Mouse (Mus musculus) neural tube, embryonic 14.5 days (tissue): ENCODE results near the gene Znrd1as. TPM values are rescaled to one million over a fixed set of nuclear protein-coding genes. Genes with fewer than 3 reads are reported as not detected.

Source experiments
- ATAC-seq: fragments of 200-750 bp; cut with Nextera tagmentation; 2 replicates; pipeline ENCODE4 v1.8.0; 2017; ENCODE audit warnings: low read depth, mild to moderate bottlenecking, moderate TSS enrichment, moderate library complexity
- H3K27ac ChIP-seq: fragments of 300-500 bp; sonication (generic); 2 replicates; pipeline ENCODE4 v1.5.1; 2014; ENCODE audit warnings: low read depth, mild to moderate bottlenecking, control low read depth, low read length, moderate library complexity, mixed read lengths
- H3K27me3 ChIP-seq: fragments of 300-500 bp; sonication (generic); 2 replicates; pipeline ENCODE4 v1.6.1; 2014; ENCODE audit warnings: low read length; ENCODE audit not compliant: control insufficient read depth, insufficient read depth
- H3K36me3 ChIP-seq: fragments of 300-500 bp; sonication (generic); 2 replicates; pipeline ENCODE4 v1.6.1; 2014; ENCODE audit warnings: low read length, mixed read lengths; ENCODE audit not compliant: control insufficient read depth, insufficient read depth
- H3K4me1 ChIP-seq: fragments of 300-500 bp; sonication (generic); 2 replicates; pipeline ENCODE4 v1.6.1; 2014; ENCODE audit warnings: low read length; ENCODE audit not compliant: control insufficient read depth, insufficient read depth
- H3K4me2 ChIP-seq: fragments of 300-500 bp; sonication (generic); 2 replicates; pipeline ENCODE4 v1.6.1; 2014; ENCODE audit warnings: mild to moderate bottlenecking, low read depth, low read length, control low read depth
- H3K4me3 ChIP-seq: fragments of 300-500 bp; sonication (generic); 2 replicates; pipeline ENCODE4 v1.5.1; 2014; ENCODE audit warnings: low read depth, low read length, control low read depth, mixed read lengths
- H3K9ac ChIP-seq: fragments of 300-500 bp; sonication (generic); replicated peaks from 2 replicates; pipeline ENCODE4 v1.6.1; 2014; ENCODE audit warnings: low read depth, mild to moderate bottlenecking, control low read depth, low read length, mixed read lengths
- H3K9me3 ChIP-seq: fragments of 300-500 bp; sonication (generic); 2 replicates; pipeline ENCODE4 v1.6.1; 2016; ENCODE audit warnings: low read length; ENCODE audit not compliant: control insufficient read depth
- WGBS: fragments of 180-500 bp; shearing (Covaris S2); extraction: QIAGEN DNeasy Blood & Tissue Kit; methylation state at CpG from one replicate; pipeline ENCODE4 v1.1.7; 2014; 5-methylcytosine and 5-hydroxymethylcytosine counted together
- polyA plus RNA-seq: library from polyadenylated mRNA; unstranded; fragments of >200 nt; fragmentation: Nextera tagmentation; extraction: Ambion mirVana; gene quantifications from 2 replicates; pipeline ENCODE4 v1.2.1, GENCODE M21; 2014

The Znrd1as gene
- polyA plus RNA-seq, 1 experiment from 2014 or later = 4.6 TPM

GRCm38 (mm10) chr17:36961125-36961524 is 2.7 kb downstream of the Znrd1as start:
- H3K9ac ChIP-seq = no peak overlapping the region
- H3K9me3 ChIP-seq = no peaks in the 10 kb centered on the region
- no peak overlapping the region for H3K4me3 ChIP-seq
- no peaks in the 10 kb centered on the region for H3K27me3 ChIP-seq
- ATAC-seq = no peak
- H3K4me1 ChIP-seq = peaks cover 12% of the 10 kb centered on the region; the same call in 1 of the 2 replicates
- H3K27ac ChIP-seq = no peak overlapping the region
- 83% methylated on average over 1 of the region's 1 CpGs for WGBS
- no peaks in the 10 kb centered on the region for H3K36me3 ChIP-seq
- no peak overlapping the region for H3K4me2 ChIP-seq

- no peaks in the 10 kb centered on the region for H3K9me3 ChIP-seq
- WGBS = 93% methylated on average over 1 of the region's 1 CpGs
These were observed 8.5 kb downstream of the Znrd1as start for GRCm38 (mm10) chr17:36966875-36967274.

GRCm38 (mm10) chr17:36970316-36970890 is 12.0 kb downstream of the Znrd1as start:
- no peak for ATAC-seq
- 87% methylated on average over 14 of the region's 14 CpGs for WGBS
- Histone ChIP-seq H3K9ac (no peak overlapping the region), H3K27me3 (no peaks in the 10 kb centered on the region), H3K36me3 (no peaks in the 10 kb centered on the region), H3K27ac (no peak overlapping the region), H3K9me3 (no peaks in the 10 kb centered on the region), H3K4me2 (no peak overlapping the region), H3K4me1 (no peaks in the 10 kb centered on the region), H3K4me3 (no peak overlapping the region)

More at GRCm38 (mm10) chr17:36966875-36967274, 8.5 kb downstream of the Znrd1as start:
- H3K4me2 ChIP-seq = no peak overlapping the region
- no peak overlapping the region for H3K9ac ChIP-seq
- H3K36me3 ChIP-seq = no peaks in the 10 kb centered on the region
- H3K27me3 ChIP-seq = no peaks in the 10 kb centered on the region
- H3K27ac ChIP-seq = no peak overlapping the region
- no peaks in the 10 kb centered on the region for H3K4me1 ChIP-seq
- no peak overlapping the region for H3K4me3 ChIP-seq
- ATAC-seq = no peak

- WGBS = 92% methylated on average over 6 of the region's 6 CpGs
- Histone ChIP-seq H3K4me1 (no peaks in the 10 kb centered on the region), H3K27me3 (no peaks in the 10 kb centered on the region), H3K36me3 (no peaks in the 10 kb centered on the region), H3K9me3 (no peaks in the 10 kb centered on the region), H3K27ac (no peak overlapping the region), H3K4me2 (no peak overlapping the region), H3K4me3 (no peak overlapping the region), H3K9ac (no peak overlapping the region)
- no peak for ATAC-seq
These were observed 12.9 kb downstream of the Znrd1as start for GRCm38 (mm10) chr17:36971172-36971850.

GRCm38 (mm10) chr17:36972791-36973190 is 14.4 kb downstream of the Znrd1as start:
- no peaks in the 10 kb centered on the region for H3K27me3 ChIP-seq
- WGBS = 83% methylated on average over 3 of the region's 3 CpGs
- ATAC-seq = no peak
- no peak overlapping the region for H3K9ac ChIP-seq
- H3K9me3 ChIP-seq = no peaks in the 10 kb centered on the region
- H3K27ac ChIP-seq = no peak overlapping the region
- no peaks in the 10 kb centered on the region for H3K36me3 ChIP-seq
- H3K4me3 ChIP-seq = no peak overlapping the region
- no peaks in the 10 kb centered on the region for H3K4me1 ChIP-seq
- no peak overlapping the region for H3K4me2 ChIP-seq

GRCm38 (mm10) chr17:36973271-36973787 is 14.9 kb downstream of the Znrd1as start:
- ATAC-seq = no peak

GRCm38 (mm10) chr17:36981221-36981813 is 22.9 kb downstream of the Znrd1as start, which contains the start of gene 2410137M14Rik:
Gene 2410137M14Rik, minus strand, starts transcription at chr17:36981237.
- Histone ChIP-seq H3K4me2 (no peak within 1 kb of the TSS), H3K27me3 (no peaks in the 10 kb centered on the region), H3K4me1 (no peaks in the 10 kb centered on the region), H3K9me3 (no peaks in the 10 kb centered on the region), H3K27ac (no peak within 1 kb of the TSS), H3K9ac (no peak within 1 kb of the TSS), H3K36me3 (no peaks in the 10 kb centered on the region), H3K4me3 (no peak within 1 kb of the TSS)
- WGBS = 15% methylated on average over 18 of the region's 18 CpGs
- ATAC-seq = no peak

More at GRCm38 (mm10) chr17:36973271-36973787, 14.9 kb downstream of the Znrd1as start:
- Histone ChIP-seq H3K4me1 (no peaks in the 10 kb centered on the region), H3K36me3 (no peaks in the 10 kb centered on the region), H3K4me2 (no peak overlapping the region), H3K27ac (no peak overlapping the region), H3K4me3 (no peak overlapping the region), H3K27me3 (no peaks in the 10 kb centered on the region), H3K9ac (no peak overlapping the region), H3K9me3 (no peaks in the 10 kb centered on the region)
- 85% methylated on average over 8 of the region's 8 CpGs for WGBS

- Histone ChIP-seq H3K9ac (no peak overlapping the region), H3K4me2 (no peak overlapping the region), H3K4me1 (no peaks in the 10 kb centered on the region), H3K9me3 (no peaks in the 10 kb centered on the region), H3K27me3 (no peaks in the 10 kb centered on the region), H3K27ac (no peak overlapping the region), H3K36me3 (no peaks in the 10 kb centered on the region), H3K4me3 (no peak overlapping the region)
- no peak for ATAC-seq
- WGBS = 5% methylated on average over 4 of the region's 4 CpGs
These were observed 23.5 kb downstream of the Znrd1as start for GRCm38 (mm10) chr17:36981845-36982244.
